Mouse (Mus musculus): ENCODE results near the gene Syt3.

Syt3 gene

GRCm38 (mm10) chr7:44358012-44358411 is 25.9 kb upstream of the Syt3 start:
- no peak for DNase-seq

GRCm38 (mm10) chr7:44358886-44359654 is 24.8 kb upstream of the Syt3 start:
- DNase-seq = no peak

DNA sequence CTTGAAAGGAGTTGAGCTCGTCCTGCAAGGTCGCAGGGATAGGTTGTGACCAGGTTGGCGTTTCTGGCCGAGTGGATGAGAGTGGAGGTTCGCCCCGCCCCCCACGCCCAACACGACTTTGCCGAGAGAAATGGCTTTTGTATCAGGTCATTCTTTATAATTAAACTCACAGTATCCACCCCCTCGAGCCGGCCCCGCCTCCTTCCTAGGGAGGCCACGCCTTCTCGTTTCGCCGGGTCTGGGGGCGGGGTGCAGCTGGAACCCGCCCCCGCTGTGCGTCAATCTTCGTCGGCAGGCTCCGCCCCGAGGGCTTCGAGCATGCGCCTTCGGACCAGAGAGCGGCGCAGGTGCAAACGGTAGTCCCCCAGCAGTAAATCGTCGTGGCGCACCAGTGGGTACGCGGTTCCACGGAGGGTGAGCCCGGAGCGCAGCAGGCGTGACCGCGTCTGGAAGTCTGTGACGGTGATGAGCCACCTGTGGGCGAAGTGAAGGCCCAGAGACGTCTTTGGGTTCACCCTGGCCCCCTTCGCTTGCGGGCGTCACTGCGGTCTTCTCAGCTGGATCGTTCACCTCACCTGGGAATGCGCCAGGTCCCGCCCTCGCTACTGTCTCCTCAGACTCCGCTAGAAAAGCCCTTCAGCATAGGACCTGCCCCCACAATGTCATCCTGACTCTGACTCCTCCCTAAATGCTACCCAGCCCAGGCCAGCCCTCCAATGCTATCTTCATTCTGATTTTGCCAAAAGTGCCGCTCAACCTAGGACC is 23.8 kb upstream of the Syt3 start:
- peak; percentile 96 for DNase-seq

- DNase-seq = no peak
These were observed 23.1 kb upstream of the Syt3 start for GRCm38 (mm10) chr7:44360792-44361301.

- no peak for DNase-seq
These were observed 11.2 kb upstream of the Syt3 start for GRCm38 (mm10) chr7:44372678-44373077.

DNA sequence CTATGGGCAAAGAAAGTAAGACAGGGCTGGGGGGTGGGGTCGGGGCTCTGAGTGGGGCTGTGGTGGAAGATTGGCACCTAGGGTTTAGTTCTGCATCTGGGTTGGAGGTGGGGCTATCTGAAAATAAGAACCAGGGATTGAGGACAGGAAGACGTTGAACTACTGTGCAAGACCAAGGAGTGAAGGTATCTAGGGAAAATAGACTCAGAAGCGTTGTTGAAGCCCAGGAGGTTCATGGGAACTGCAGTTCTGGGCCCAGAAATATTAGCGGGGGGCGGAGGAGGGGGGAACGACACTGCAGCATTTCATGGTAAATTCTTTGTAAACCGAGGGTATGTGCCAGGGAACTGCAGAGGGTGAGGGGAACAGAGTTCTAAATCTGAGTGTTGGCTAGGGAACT is 10.4 kb upstream of the Syt3 start:
- no peak for DNase-seq

GRCm38 (mm10) chr7:44373889-44374652 is 9.8 kb upstream of the Syt3 start:
- peak; percentile 98 for DNase-seq

DNA sequence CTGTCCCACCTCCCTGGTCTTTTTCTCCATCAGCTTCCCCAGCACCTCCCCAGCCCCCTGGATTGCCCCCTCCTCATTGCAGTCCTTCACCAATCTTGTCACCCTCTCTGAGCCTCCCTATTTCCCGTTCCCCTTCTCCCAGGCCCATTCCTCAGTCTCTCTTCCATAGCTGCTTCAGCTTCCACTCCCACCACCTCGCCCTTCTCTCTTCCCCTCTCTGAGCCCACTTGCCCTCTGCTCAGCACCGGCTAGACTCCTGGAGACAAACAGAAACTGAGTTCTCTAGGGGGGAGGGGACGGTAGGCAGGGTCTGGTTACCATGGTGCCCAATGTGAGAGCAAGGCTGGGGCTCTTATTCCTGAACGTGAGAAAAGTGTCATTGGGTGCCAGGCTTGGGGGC is 9.1 kb upstream of the Syt3 start:
- DNase-seq = peak; percentile 11

DNA sequence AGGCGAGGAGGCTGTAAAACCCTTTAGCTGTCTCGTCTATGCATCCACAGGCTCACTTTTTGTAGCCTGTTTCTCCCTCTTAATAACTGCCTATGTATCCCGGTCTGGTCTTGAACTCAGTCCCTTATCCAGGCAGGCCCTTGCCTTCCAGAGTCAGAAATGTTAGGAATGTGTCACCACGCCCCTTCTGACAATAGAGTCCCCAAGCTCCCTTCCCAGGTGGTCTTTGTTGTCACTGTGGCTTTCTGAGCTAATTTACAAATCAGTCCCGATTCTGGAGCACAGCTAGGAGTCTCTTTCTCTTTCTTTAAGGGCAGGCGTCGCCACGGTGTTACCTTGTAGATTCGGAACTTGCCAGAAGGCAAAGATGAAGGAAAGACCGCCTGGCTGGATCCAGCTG is 8.7 kb upstream of the Syt3 start:
- DNase-seq = no peak

- DNase-seq = no peak
These were observed 8.1 kb upstream of the Syt3 start for GRCm38 (mm10) chr7:44375793-44376192.

DNA sequence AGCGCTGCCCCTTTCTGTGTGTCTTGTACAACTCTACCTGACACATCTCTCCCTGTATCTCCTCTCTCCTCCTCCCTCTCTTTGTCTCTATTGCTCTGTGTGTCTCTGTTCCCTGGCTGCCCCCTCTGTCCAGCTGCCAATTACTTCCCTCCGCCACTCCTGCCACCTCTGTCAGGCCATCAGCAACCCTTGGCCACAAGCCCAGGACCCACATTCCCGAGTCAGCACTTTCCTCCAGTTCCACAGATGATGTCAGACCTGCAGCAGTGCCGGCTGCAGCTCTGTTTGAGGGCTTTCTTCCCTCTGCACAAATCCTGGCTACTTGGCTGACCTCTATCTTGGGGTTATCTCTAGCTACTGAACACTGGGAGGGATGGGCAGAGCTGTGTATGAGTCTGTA is 5.6 kb upstream of the Syt3 start:
- peak; percentile 65 for DNase-seq

DNA sequence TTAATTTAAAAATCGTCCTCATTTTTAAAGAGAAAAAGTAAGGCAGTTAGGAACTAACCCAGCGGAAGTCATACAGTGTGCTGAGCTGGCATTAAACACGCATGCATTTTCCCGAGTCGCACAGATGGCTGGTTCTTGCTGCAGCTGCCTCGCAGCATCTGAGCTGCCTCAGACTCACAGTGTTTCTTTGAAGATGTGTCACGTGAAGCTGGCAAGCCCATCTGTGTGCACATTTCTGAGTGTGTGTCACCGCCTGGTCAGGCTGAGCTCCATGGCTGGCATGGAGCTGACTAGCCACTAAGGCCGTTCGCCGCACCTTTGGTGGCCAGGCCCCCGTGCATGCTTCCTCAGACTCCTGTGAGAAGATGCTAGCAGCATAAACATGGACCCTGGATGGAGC is 1.4 kb upstream of the Syt3 start:
- no peak for DNase-seq

- no peak for DNase-seq
These were observed 786 bp downstream of the Syt3 start for GRCm38 (mm10) chr7:44384716-44385059.

DNA sequence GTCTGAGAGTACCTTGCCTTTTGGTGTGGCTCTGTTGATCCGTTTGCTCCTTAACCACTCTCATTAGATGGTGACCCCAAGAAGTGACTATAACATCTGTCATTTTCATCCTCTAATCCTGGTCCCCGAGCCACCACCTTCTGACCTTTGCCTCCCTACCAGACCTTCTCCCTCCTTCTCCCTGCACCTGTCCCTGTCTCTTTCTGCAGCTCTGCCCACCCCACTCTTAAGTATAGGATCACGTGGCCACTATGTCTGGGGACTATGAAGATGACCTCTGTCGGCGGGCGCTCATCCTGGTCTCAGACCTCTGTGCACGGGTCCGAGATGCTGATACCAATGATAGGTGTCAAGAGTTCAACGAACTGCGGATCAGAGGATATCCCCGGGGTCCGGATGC is 1.8 kb downstream of the Syt3 start, which contains the start of gene 1700008O03Rik:
Gene 1700008O03Rik (minus strand): TSS at position 101 of the 400 bp plus-strand sequence.
- no peak for DNase-seq

- DNase-seq = no peak
These were observed 7.9 kb downstream of the Syt3 start for GRCm38 (mm10) chr7:44391831-44392230.

DNA sequence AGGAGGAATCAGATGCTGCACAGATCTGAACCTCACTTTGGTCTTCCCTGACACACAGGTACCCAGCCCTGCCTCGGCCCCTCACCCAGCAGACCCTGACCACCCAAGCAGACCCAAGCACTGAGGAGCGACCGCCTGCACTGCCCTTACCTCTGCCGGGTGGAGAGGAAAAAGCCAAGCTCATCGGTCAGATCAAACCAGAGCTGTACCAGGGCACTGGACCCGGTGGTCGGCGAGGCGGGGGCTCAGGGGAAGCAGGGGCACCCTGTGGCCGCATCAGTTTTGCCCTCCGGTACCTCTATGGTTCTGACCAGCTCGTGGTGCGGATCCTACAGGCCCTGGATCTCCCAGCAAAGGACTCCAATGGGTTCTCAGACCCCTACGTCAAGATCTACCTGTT is 8.4 kb downstream of the Syt3 start:
- no peak for DNase-seq

- DNase-seq = no peak
These were observed 9.4 kb downstream of the Syt3 start for GRCm38 (mm10) chr7:44393284-44393683.

- DNase-seq = peak; percentile 60
These were observed 14.7 kb downstream of the Syt3 start for GRCm38 (mm10) chr7:44398570-44398969.

DNA sequence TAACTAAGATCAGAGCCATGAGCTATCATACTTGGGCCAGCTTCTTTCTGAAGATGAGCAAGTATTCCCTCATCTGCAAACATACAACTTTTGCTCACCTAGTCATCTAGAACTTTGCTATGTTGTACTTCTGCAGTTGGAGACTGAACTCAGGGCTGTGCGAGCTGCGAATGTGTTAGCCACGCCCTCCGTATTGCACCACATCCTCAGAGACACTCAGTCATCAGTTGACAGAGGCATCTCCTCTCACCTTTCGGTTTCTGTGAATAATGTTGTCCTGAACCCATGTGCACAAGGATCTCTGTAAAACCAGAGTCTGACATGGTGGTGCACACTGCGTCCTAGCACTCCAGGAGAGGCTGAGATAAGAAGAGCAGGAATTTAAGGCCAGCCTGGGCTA is 17.8 kb downstream of the Syt3 start:
- DNase-seq = no peak

DNA sequence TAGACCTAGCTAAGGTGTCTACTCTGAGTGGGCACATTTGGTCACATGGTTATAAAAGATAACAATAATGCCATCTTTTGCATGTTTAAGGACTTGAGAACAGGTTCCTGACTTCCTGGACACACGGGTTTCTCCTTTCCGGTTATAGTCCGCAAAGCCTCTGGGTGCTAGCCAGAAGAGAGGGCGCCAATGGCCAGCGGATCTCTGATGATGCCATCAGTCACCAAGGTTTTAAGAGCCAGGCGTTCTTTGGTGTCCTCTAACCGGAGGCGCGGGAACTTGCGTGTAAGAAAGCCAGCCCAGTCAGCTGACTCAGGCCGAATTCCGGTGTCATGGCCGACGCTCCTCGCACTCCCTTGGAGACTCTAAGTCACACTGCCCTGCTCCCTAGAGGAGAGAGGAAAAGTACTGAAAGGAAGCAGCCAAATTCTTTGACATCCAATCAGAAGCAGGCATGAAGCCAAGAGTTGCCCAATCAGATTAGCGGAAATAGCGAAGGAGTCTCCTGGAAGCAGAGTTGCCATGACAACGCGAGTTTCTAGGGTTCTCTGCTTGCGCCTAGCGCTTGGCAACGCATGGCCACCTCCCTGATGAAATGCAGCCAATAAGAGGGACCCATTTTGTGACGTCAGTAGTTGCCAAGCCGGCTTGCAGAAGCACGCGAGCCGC is 21.6 kb downstream of the Syt3 start:
- DNase-seq = peak; percentile 91

DNA sequence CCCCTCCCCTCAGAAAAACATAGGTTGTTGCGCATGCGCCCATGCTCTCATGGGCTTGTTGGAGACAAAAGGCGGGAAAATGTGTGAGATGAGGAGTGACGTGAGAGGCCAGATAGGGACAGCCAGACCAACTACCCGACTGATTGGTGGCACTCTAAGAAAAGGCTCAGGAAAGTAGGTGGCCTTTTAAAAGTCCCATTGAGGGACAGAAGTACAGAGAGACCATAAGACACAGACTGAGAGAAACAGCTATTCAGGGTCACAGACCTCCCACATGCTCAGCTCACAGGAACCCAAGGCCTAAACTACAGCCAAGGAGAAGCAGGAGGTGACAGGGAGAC is 22.1 kb downstream of the Syt3 start:
- no peak for DNase-seq

GRCm38 (mm10) chr7:44411144-44411543 is 27.2 kb downstream of the Syt3 start:
- DNase-seq = no peak

DNA sequence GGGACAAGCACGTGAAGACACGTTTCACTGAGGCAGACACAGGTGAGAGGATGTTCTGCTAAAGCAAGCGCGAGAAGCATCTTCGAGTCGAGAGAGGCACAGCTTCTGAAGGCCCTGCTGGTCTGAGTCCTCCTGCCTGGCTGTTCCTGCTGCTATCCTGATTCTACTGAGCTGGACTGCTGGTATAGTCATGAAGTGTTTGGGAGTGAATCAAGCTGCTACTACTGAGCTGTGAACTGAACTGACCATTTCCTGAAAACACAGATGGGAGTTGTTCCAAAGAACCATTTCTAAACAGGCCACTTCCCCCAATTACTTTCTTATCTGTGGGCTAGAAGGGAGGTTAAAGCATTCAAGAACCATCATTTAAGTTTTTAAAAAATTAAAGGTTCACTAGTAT is 29.4 kb downstream of the Syt3 start:
- no peak for DNase-seq
